ENCODE assay signal across 14 mouse cellular contexts in genomic region chr17:72251554-72251953, GRCm38 (mm10).
"Had no signal": no experiment of that assay in that cellular context is flagged by ENCODE, and none has a peak within 500 bp of the region (broad histone marks: within the 10 kb centered on the region; RNA-seq: fewer than 3 reads in every experiment).

No protein-coding gene starts in this region.

- H3K4me2 ChIP-seq: limb, embryonic 12.5 days; liver, embryonic 13.5 days; neural tube, embryonic 13.5 days; stomach, embryonic 15.5 days had no signal

- H3K4me3 ChIP-seq: limb, embryonic 12.5 days; liver, embryonic 13.5 days; myocyte; neural tube, embryonic 13.5 days; stomach, embryonic 15.5 days had no signal

- H3K27me3 ChIP-seq: limb, embryonic 12.5 days; liver, embryonic 13.5 days; neural tube, embryonic 13.5 days; stomach, embryonic 15.5 days had no signal

- DNase-seq: kidney, postnatal 36 days; layer of hippocampus, adult 9-11 months; liver; liver, embryonic 13.5 days; liver, postnatal 0 days; midbrain, embryonic 14.5 days; right cerebral cortex, postnatal 14 days; thymus, adult 2 months; thymus, postnatal 25 days had no signal

- H3K9me3 ChIP-seq: limb, embryonic 12.5 days; neural tube, embryonic 13.5 days; stomach, embryonic 15.5 days had no signal

- H3K4me1 ChIP-seq: liver, embryonic 13.5 days; stomach, embryonic 15.5 days had no signal

- ATAC-seq: liver, postnatal 0 days had no signal

- H3K9ac ChIP-seq: limb, embryonic 12.5 days; liver, embryonic 13.5 days; liver, postnatal 0 days; neural tube, embryonic 13.5 days; stomach, embryonic 15.5 days had no signal

- H3K36me3 ChIP-seq: limb, embryonic 12.5 days; liver, embryonic 13.5 days; neural tube, embryonic 13.5 days; stomach, embryonic 15.5 days had no signal

- H3K27ac ChIP-seq: kidney, postnatal 0 days; limb, embryonic 12.5 days; liver, embryonic 13.5 days; neural tube, embryonic 13.5 days; stomach, embryonic 15.5 days had no signal
